Mouse (Mus musculus): Measurements from ENCODE around the gene Zfp82. TPM values are rescaled to one million over a fixed set of nuclear protein-coding genes. Genes with fewer than 3 reads are reported as not detected.

The Zfp82 gene
- polyA plus RNA-seq, 1 experiment from 2014 or later: 13.7 TPM

- TF ChIP-seq CTCF (IDR thresholded peaks at IDR 0.05): no peak
- ChIA-PET POLR2A (no interaction called here), CTCF (interaction anchor here (1.3 to 1.7 kb wide), 3 partner anchors 16 to 24 kb away, joined by 3 to 4 read pairs (median 4); no protein-coding TSS in a partner anchor)
- in situ Hi-C loops (cut with MboI; ENCODE audit: low pct_unique_long_range_greater_than_20kb): no loop called here
- DNase-seq (ENCODE audit: low read depth, low spot score) (no peak), ATAC-seq (no peak)
- H3K27me3 ChIP-seq: no peaks in the 10 kb centered on the region
Observed at GRCm38 (mm10) chr7:30048126-30048525, 24.6 kb downstream of the Zfp82 start.

GRCm38 (mm10) chr7:30044354-30044753 lies 28.3 kb downstream of the Zfp82 start:
- no peak for TF ChIP-seq CTCF (IDR thresholded peaks at IDR 0.05)
- POLR2A ChIA-PET: no interaction called here
- ATAC-seq (no peak), DNase-seq (ENCODE audit: low read depth, low spot score) (no peak)
- H3K27me3 ChIP-seq: no peaks in the 10 kb centered on the region
- in situ Hi-C loops (cut with MboI; ENCODE audit: low pct_unique_long_range_greater_than_20kb): no loop called here
- CTCF ChIA-PET: interaction anchor here (1.4 kb wide), 1 partner anchor 11 kb away, joined by 4 read pairs; no protein-coding TSS in a partner anchor

GRCm38 (mm10) chr7:30034331-30034730 lies 38.4 kb downstream of the Zfp82 start:
- ChIA-PET CTCF (interaction anchor here (1.7 to 2.4 kb wide), 2 partner anchors 11 to 21 kb away, joined by 4 to 7 read pairs; no protein-coding TSS in a partner anchor), POLR2A (no interaction called here)
- DNase-seq (ENCODE audit: low read depth, low spot score): no peak
- no peak for ATAC-seq
- in situ Hi-C loops (cut with MboI; ENCODE audit: low pct_unique_long_range_greater_than_20kb): no loop called here
- no peaks in the 10 kb centered on the region for H3K27me3 ChIP-seq
- no peak for TF ChIP-seq CTCF (IDR thresholded peaks at IDR 0.05)

GRCm38 (mm10) chr7:30031379-30031778 lies 41.3 kb downstream of the Zfp82 start:
- TF ChIP-seq CTCF (IDR thresholded peaks at IDR 0.05): no peak
- no peaks in the 10 kb centered on the region for H3K27me3 ChIP-seq
- in situ Hi-C loops (cut with MboI; ENCODE audit: low pct_unique_long_range_greater_than_20kb): no loop called here
- ChIA-PET POLR2A (no interaction called here), CTCF (interaction anchor here (0.9 to 1.6 kb wide), 3 partner anchors 17 to 63 kb away, joined by 3 read pairs; partner anchors contain the start of gene Zfp260)
- no peak for ATAC-seq
- DNase-seq (ENCODE audit: low read depth, low spot score): no peak

GRCm38 (mm10) chr7:30030677-30031076 lies 42.0 kb downstream of the Zfp82 start:
- POLR2A ChIA-PET: interaction anchor here (0.7 kb wide), 1 partner anchor 36 kb away, joined by 3 read pairs; no protein-coding TSS in a partner anchor
- no peaks in the 10 kb centered on the region for H3K27me3 ChIP-seq
- TF ChIP-seq CTCF (IDR thresholded peaks at IDR 0.05): no peak
- in situ Hi-C loops (cut with MboI; ENCODE audit: low pct_unique_long_range_greater_than_20kb): no loop called here
- CTCF ChIA-PET: interaction anchor here (0.9 to 1.3 kb wide), 3 partner anchors 18 to 64 kb away, joined by 3 read pairs; partner anchors contain the start of gene Zfp260
- DNase-seq (ENCODE audit: low read depth, low spot score): no peak
- no peak for ATAC-seq

- TF ChIP-seq CTCF (IDR thresholded peaks at IDR 0.05): no peak
- DNase-seq (ENCODE audit: low read depth, low spot score) (no peak), ATAC-seq (no peak)
- POLR2A ChIA-PET: no interaction called here
- CTCF ChIA-PET: no interaction called here
- no peaks in the 10 kb centered on the region for H3K27me3 ChIP-seq
- in situ Hi-C loops (cut with MboI; ENCODE audit: low pct_unique_long_range_greater_than_20kb): no loop called here
Observed at GRCm38 (mm10) chr7:30028572-30028971, 44.1 kb downstream of the Zfp82 start.

- no peaks in the 10 kb centered on the region for H3K27me3 ChIP-seq
- ATAC-seq: no peak
- POLR2A ChIA-PET: interaction anchor here (0.6 kb wide), 1 partner anchor 44 kb away, joined by 3 read pairs; no protein-coding TSS in a partner anchor
- no peak for TF ChIP-seq CTCF (IDR thresholded peaks at IDR 0.05)
- in situ Hi-C loops (cut with MboI; ENCODE audit: low pct_unique_long_range_greater_than_20kb): no loop called here
- DNase-seq (ENCODE audit: low read depth, low spot score): no peak
- CTCF ChIA-PET: no interaction called here
Observed at GRCm38 (mm10) chr7:30027331-30027730, 45.4 kb downstream of the Zfp82 start.

GRCm38 (mm10) chr7:30025358-30025757 lies 47.3 kb downstream of the Zfp82 start:
- in situ Hi-C loops (cut with MboI; ENCODE audit: low pct_unique_long_range_greater_than_20kb): no loop called here
- ChIA-PET POLR2A (no interaction called here), CTCF (interaction anchor here (1.3 kb wide), 2 partner anchors 12 to 23 kb away, joined by 4 read pairs; no protein-coding TSS in a partner anchor)
- no peak for TF ChIP-seq CTCF (IDR thresholded peaks at IDR 0.05)
- H3K27me3 ChIP-seq: no peaks in the 10 kb centered on the region
- ATAC-seq (no peak), DNase-seq (ENCODE audit: low read depth, low spot score) (no peak)

GRCm38 (mm10) chr7:30023800-30024199 lies 48.9 kb downstream of the Zfp82 start:
- POLR2A ChIA-PET: no interaction called here

GRCm38 (mm10) chr7:30023324-30023723 lies 49.4 kb downstream of the Zfp82 start:
- ChIA-PET CTCF (interaction anchor here (0.6 to 1.4 kb wide), 3 partner anchors 11 to 41 kb away, joined by 3 to 4 read pairs (median 3); no protein-coding TSS in a partner anchor), POLR2A (no interaction called here)
- in situ Hi-C loops (cut with MboI; ENCODE audit: low pct_unique_long_range_greater_than_20kb): no loop called here
- no peak for TF ChIP-seq CTCF (IDR thresholded peaks at IDR 0.05)
- ATAC-seq: no peak
- no peak for DNase-seq (ENCODE audit: low read depth, low spot score)
- H3K27me3 ChIP-seq: no peaks in the 10 kb centered on the region

More at GRCm38 (mm10) chr7:30023800-30024199, 48.9 kb downstream of the Zfp82 start:
- in situ Hi-C loops (cut with MboI; ENCODE audit: low pct_unique_long_range_greater_than_20kb): no loop called here
- no peak for DNase-seq (ENCODE audit: low read depth, low spot score)
- TF ChIP-seq CTCF (IDR thresholded peaks at IDR 0.05): no peak
- ATAC-seq: no peak
- CTCF ChIA-PET: interaction anchor here (1.3 to 1.4 kb wide), 4 partner anchors 11 to 41 kb away, joined by 3 to 4 read pairs (median 4); no protein-coding TSS in a partner anchor
- no peaks in the 10 kb centered on the region for H3K27me3 ChIP-seq

GRCm38 (mm10) chr7:30019543-30019942 lies 53.2 kb downstream of the Zfp82 start:
- DNase-seq (ENCODE audit: low read depth, low spot score) (no peak), ATAC-seq (no peak)
- in situ Hi-C loops (cut with MboI; ENCODE audit: low pct_unique_long_range_greater_than_20kb): no loop called here
- ChIA-PET POLR2A (no interaction called here), CTCF (no interaction called here)
- TF ChIP-seq CTCF (IDR thresholded peaks at IDR 0.05): no peak
- H3K27me3 ChIP-seq: no peaks in the 10 kb centered on the region

- in situ Hi-C loops (cut with MboI; ENCODE audit: low pct_unique_long_range_greater_than_20kb): no loop called here
- CTCF ChIA-PET: no interaction called here
- no peaks in the 10 kb centered on the region for H3K27me3 ChIP-seq
- no peak for TF ChIP-seq CTCF (IDR thresholded peaks at IDR 0.05)
- ATAC-seq: no peak
- POLR2A ChIA-PET: no interaction called here
- no peak for DNase-seq (ENCODE audit: low read depth, low spot score)
Observed at GRCm38 (mm10) chr7:30017226-30017625, 55.5 kb downstream of the Zfp82 start.
